Mouse (Mus musculus) neural tube, embryonic 14.5 days (tissue): ENCODE measurements around the gene Olfr701. TPM values are rescaled to one million over a fixed set of nuclear protein-coding genes. Genes with fewer than 3 reads are reported as not detected.

Source experiments
- ATAC-seq: fragments of 200-750 bp; cut with Nextera tagmentation; 2 replicates; pipeline ENCODE4 v1.8.0; 2017; ENCODE audit warnings: low read depth, mild to moderate bottlenecking, moderate TSS enrichment, moderate library complexity
- H3K27ac ChIP-seq: fragments of 300-500 bp; sonication (generic); 2 replicates; pipeline ENCODE4 v1.5.1; 2014; ENCODE audit warnings: low read depth, mild to moderate bottlenecking, control low read depth, low read length, moderate library complexity, mixed read lengths
- H3K27me3 ChIP-seq: fragments of 300-500 bp; sonication (generic); 2 replicates; pipeline ENCODE4 v1.6.1; 2014; ENCODE audit warnings: low read length; ENCODE audit not compliant: control insufficient read depth, insufficient read depth
- H3K36me3 ChIP-seq: fragments of 300-500 bp; sonication (generic); 2 replicates; pipeline ENCODE4 v1.6.1; 2014; ENCODE audit warnings: low read length, mixed read lengths; ENCODE audit not compliant: control insufficient read depth, insufficient read depth
- H3K4me1 ChIP-seq: fragments of 300-500 bp; sonication (generic); 2 replicates; pipeline ENCODE4 v1.6.1; 2014; ENCODE audit warnings: low read length; ENCODE audit not compliant: control insufficient read depth, insufficient read depth
- H3K4me2 ChIP-seq: fragments of 300-500 bp; sonication (generic); 2 replicates; pipeline ENCODE4 v1.6.1; 2014; ENCODE audit warnings: mild to moderate bottlenecking, low read depth, low read length, control low read depth
- H3K4me3 ChIP-seq: fragments of 300-500 bp; sonication (generic); 2 replicates; pipeline ENCODE4 v1.5.1; 2014; ENCODE audit warnings: low read depth, low read length, control low read depth, mixed read lengths
- H3K9ac ChIP-seq: fragments of 300-500 bp; sonication (generic); replicated peaks from 2 replicates; pipeline ENCODE4 v1.6.1; 2014; ENCODE audit warnings: low read depth, mild to moderate bottlenecking, control low read depth, low read length, mixed read lengths
- H3K9me3 ChIP-seq: fragments of 300-500 bp; sonication (generic); 2 replicates; pipeline ENCODE4 v1.6.1; 2016; ENCODE audit warnings: low read length; ENCODE audit not compliant: control insufficient read depth
- WGBS: fragments of 180-500 bp; shearing (Covaris S2); extraction: QIAGEN DNeasy Blood & Tissue Kit; methylation state at CpG from one replicate; pipeline ENCODE4 v1.1.7; 2014; 5-methylcytosine and 5-hydroxymethylcytosine counted together
- polyA plus RNA-seq: library from polyadenylated mRNA; unstranded; fragments of >200 nt; fragmentation: Nextera tagmentation; extraction: Ambion mirVana; gene quantifications from 2 replicates; pipeline ENCODE4 v1.2.1, GENCODE M21; 2014

The Olfr701 gene
- polyA plus RNA-seq: not detected in 2 replicates

DNA sequence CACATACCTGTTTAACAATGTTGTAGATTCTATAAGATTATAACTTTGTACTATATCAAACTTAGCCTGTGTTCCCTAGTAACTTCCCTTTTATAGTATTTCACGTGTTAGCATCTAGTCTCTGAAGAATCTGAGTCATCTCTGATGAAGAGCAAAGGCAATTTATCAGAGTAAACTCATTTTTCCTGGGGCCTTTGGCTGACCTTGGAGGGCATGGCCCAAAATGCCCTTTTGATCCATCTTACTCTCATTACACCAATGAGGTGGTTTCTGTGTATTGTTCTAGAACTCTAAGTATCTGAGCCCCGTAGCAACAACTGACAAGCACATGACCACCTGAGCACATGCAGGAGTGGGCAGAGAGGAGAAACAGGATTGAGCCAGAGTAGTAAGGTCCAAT, at the start of gene Olfr701:
Gene Olfr701, plus strand, starts transcription at position 301 of the 400 bp plus-strand sequence.
- Histone ChIP-seq H3K4me2 (no peak within 1 kb of the TSS), H3K4me3 (no peak within 1 kb of the TSS), H3K4me1 (no peaks in the 10 kb centered on the region), H3K36me3 (no peaks in the 10 kb centered on the region), H3K27ac (no peak within 1 kb of the TSS), H3K9ac (no peak within 1 kb of the TSS), H3K9me3 (no peaks in the 10 kb centered on the region), H3K27me3 (no peaks in the 10 kb centered on the region)
- WGBS: 82% methylated on average over 2 of the region's 2 CpGs
- ATAC-seq: no peak

- Histone ChIP-seq H3K4me1 (no peaks in the 10 kb centered on the region), H3K27me3 (no peaks in the 10 kb centered on the region), H3K4me2 (no peak overlapping the region), H3K4me3 (no peak overlapping the region), H3K9ac (no peak overlapping the region), H3K27ac (no peak overlapping the region), H3K36me3 (no peaks in the 10 kb centered on the region), H3K9me3 (no peaks in the 10 kb centered on the region)
- ATAC-seq: no peak
Observed at GRCm38 (mm10) chr7:106788330-106788729, 25.6 kb upstream of the Olfr701 start.

- Histone ChIP-seq H3K9me3 (no peaks in the 10 kb centered on the region), H3K4me1 (no peaks in the 10 kb centered on the region), H3K4me3 (no peak within 1 kb of the TSS), H3K9ac (no peak within 1 kb of the TSS), H3K27me3 (no peaks in the 10 kb centered on the region), H3K27ac (no peak within 1 kb of the TSS), H3K36me3 (no peaks in the 10 kb centered on the region), H3K4me2 (no peak within 1 kb of the TSS)
- WGBS: 95% methylated on average over 1 of the region's 1 CpGs
- ATAC-seq: no peak
Observed at GRCm38 (mm10) chr7:106793098-106793497, 20.8 kb upstream of the Olfr701 start, which contains the start of gene Olfr699. Gene Olfr699, minus strand, starts transcription at chr7:106793198.

GRCm38 (mm10) chr7:106808734-106809133, 5.2 kb upstream of the Olfr701 start, which contains the start of gene Olfr700:
Gene Olfr700, minus strand, starts transcription at chr7:106808834.
- Histone ChIP-seq H3K36me3 (no peaks in the 10 kb centered on the region), H3K4me3 (no peak within 1 kb of the TSS), H3K4me1 (no peaks in the 10 kb centered on the region), H3K4me2 (no peak within 1 kb of the TSS), H3K27ac (no peak within 1 kb of the TSS), H3K9me3 (no peaks in the 10 kb centered on the region), H3K27me3 (no peaks in the 10 kb centered on the region), H3K9ac (no peak within 1 kb of the TSS)
- ATAC-seq: no peak
- WGBS: 88% methylated on average over 1 of the region's 1 CpGs

DNA sequence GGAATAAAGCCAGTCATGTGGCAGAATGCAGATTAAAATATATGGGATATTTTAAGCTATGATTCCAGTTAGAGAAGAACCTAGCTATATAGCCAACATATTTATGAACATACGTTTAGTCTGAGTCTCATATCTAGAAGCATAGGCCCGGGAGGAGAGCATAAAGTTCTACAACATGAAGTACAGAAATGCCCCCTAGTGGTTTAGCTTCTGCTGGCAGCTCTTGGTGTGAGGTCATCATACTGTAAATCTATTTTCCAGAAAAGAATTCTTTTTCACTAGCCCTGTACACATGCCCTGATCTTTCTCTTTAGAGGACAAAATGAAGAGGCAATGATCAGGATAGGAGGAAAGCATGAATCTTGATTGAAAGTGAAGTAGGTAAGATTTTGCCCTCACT, 1.8 kb downstream of the Olfr701 start:
- Histone ChIP-seq H3K36me3 (no peaks in the 10 kb centered on the region), H3K4me2 (no peak overlapping the region), H3K4me3 (no peak overlapping the region), H3K4me1 (no peaks in the 10 kb centered on the region), H3K9ac (no peak overlapping the region), H3K27ac (no peak overlapping the region), H3K9me3 (no peaks in the 10 kb centered on the region), H3K27me3 (no peaks in the 10 kb centered on the region)
- 61% methylated on average over 2 of the region's 2 CpGs for WGBS
- ATAC-seq: no peak

- no peaks in the 10 kb centered on the region for H3K9me3 ChIP-seq
- no peak for ATAC-seq
- no peaks in the 10 kb centered on the region for H3K4me1 ChIP-seq
- no peaks in the 10 kb centered on the region for H3K36me3 ChIP-seq
- H3K4me2 ChIP-seq: no peak overlapping the region
- no peak overlapping the region for H3K27ac ChIP-seq
- H3K27me3 ChIP-seq: no peaks in the 10 kb centered on the region
- H3K9ac ChIP-seq: no peak overlapping the region
- H3K4me3 ChIP-seq: no peak overlapping the region
Observed at GRCm38 (mm10) chr7:106818414-106818813, 4.5 kb downstream of the Olfr701 start.

GRCm38 (mm10) chr7:106833793-106834192, 19.9 kb downstream of the Olfr701 start, which contains the start of gene Olfr702:
Gene Olfr702, minus strand, starts transcription at chr7:106833893.
- ATAC-seq: no peak

DNA sequence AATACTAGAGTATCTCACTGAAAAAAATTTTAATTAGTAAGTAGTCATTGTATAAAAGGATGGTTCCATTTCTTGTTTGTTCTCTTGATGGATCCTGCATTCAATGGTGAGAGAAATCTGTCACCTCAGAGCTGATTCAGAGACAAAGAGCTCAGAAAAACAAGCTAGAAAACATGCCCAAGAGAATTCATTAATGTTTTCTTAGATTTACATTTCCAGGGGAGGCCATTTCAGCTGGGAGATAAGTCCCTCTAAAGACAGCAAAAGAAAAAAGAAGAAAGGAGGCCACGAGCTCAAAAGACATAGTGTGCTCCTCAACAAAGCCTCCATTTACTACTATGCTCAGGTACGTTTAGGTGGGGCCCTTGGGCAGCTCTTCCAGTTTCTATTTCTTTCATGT, 29.1 kb downstream of the Olfr701 start, which contains the start of gene Olfr703:
Gene Olfr703, plus strand, starts transcription at position 301 of the 400 bp plus-strand sequence.
- ATAC-seq: no peak
- H3K36me3 ChIP-seq: no peaks in the 10 kb centered on the region
- H3K9ac ChIP-seq: no peak within 1 kb of the TSS
- no peaks in the 10 kb centered on the region for H3K9me3 ChIP-seq
- no peak within 1 kb of the TSS for H3K27ac ChIP-seq
- H3K27me3 ChIP-seq: no peaks in the 10 kb centered on the region
- 60% methylated on average over 2 of the region's 2 CpGs for WGBS
- no peak within 1 kb of the TSS for H3K4me3 ChIP-seq
- H3K4me1 ChIP-seq: no peaks in the 10 kb centered on the region
- no peak within 1 kb of the TSS for H3K4me2 ChIP-seq

More at GRCm38 (mm10) chr7:106833793-106834192, 19.9 kb downstream of the Olfr701 start, which contains the start of gene Olfr702:
- H3K9ac ChIP-seq: no peak within 1 kb of the TSS
- no peak within 1 kb of the TSS for H3K4me2 ChIP-seq
- no peaks in the 10 kb centered on the region for H3K36me3 ChIP-seq
- no peak within 1 kb of the TSS for H3K4me3 ChIP-seq
- H3K27ac ChIP-seq: no peak within 1 kb of the TSS
- no peaks in the 10 kb centered on the region for H3K27me3 ChIP-seq
- no peaks in the 10 kb centered on the region for H3K9me3 ChIP-seq
- no peaks in the 10 kb centered on the region for H3K4me1 ChIP-seq

- H3K27ac ChIP-seq: no peak within 1 kb of the TSS
- no peaks in the 10 kb centered on the region for H3K27me3 ChIP-seq
- no peaks in the 10 kb centered on the region for H3K9me3 ChIP-seq
- no peak within 1 kb of the TSS for H3K9ac ChIP-seq
- no peak within 1 kb of the TSS for H3K4me2 ChIP-seq
- H3K36me3 ChIP-seq: no peaks in the 10 kb centered on the region
- H3K4me3 ChIP-seq: no peak within 1 kb of the TSS
- no peaks in the 10 kb centered on the region for H3K4me1 ChIP-seq
- no peak for ATAC-seq
Observed at GRCm38 (mm10) chr7:106862885-106863284, 49.0 kb downstream of the Olfr701 start, which contains the start of gene Olfr704. Gene Olfr704, plus strand, starts transcription at chr7:106863185.
